Mouse (Mus musculus): Measurements from ENCODE around the gene Npm3. TPM values are rescaled to one million over a fixed set of nuclear protein-coding genes. Genes with fewer than 3 reads are reported as not detected.

Gene Npm3
- 15.0 and 18.1 TPM in 2 replicates for polyA plus RNA-seq (2015; fragmentation: Nextera tagmentation; extraction: Ambion mirVana)

GRCm38 (mm10) chr19:45749243-45750043, at the start of gene Npm3:
Gene Npm3 (minus strand): TSS chr19:45749591.

GRCm38 (mm10) chr19:45783181-45783932, 34.0 kb upstream of the Npm3 start, which contains the start of gene Mgea5:
Gene Mgea5 (minus strand): TSS chr19:45783837.

GRCm38 (mm10) chr19:45742218-45742983, 7.0 kb downstream of the Npm3 start, which contains the start of gene Fgf8:
Gene Fgf8 (minus strand): TSS chr19:45742915.

Other genes starting within 250 kb of the Npm3 start
- gene Poll, start 189.1 kb downstream of the Npm3 start, polyA plus RNA-seq (2015; fragmentation: Nextera tagmentation; extraction: Ambion mirVana), result 9.5 and 13.8 TPM in 2 replicates
- 39.9 and 45.5 TPM in 2 replicates for gene Gm17018, start 189.0 kb downstream of the Npm3 start, polyA plus RNA-seq (2015; fragmentation: Nextera tagmentation; extraction: Ambion mirVana)
- gene Fbxw4, start 89.3 kb downstream of the Npm3 start, polyA plus RNA-seq (2015; fragmentation: Nextera tagmentation; extraction: Ambion mirVana), result 4.5 and 5.0 TPM in 2 replicates
- gene Fgf8, start 6.7 kb downstream of the Npm3 start, polyA plus RNA-seq (2015; fragmentation: Nextera tagmentation; extraction: Ambion mirVana), result 0.28 and 3.5 TPM in 2 replicates
- 29.3 and 36.2 TPM in 2 replicates for gene Mgea5, start 34.2 kb upstream of the Npm3 start, polyA plus RNA-seq (2015; fragmentation: Nextera tagmentation; extraction: Ambion mirVana)
- gene Kcnip2, start 66.5 kb upstream of the Npm3 start, polyA plus RNA-seq (2015; fragmentation: Nextera tagmentation; extraction: Ambion mirVana), result 0.55 and 1.4 TPM in 2 replicates
- gene Armh3, start 248.9 kb upstream of the Npm3 start, polyA plus RNA-seq (2015; fragmentation: Nextera tagmentation; extraction: Ambion mirVana), result 9.0 and 12.9 TPM in 2 replicates

Measured in adrenal gland, postnatal 0 days (tissue).